Mouse (Mus musculus) lung, postnatal 0 days (tissue): ENCODE results near the gene Ptpn14.

Experiments used
- CTCF ChIP-seq: IDR thresholded peaks from 2 replicates; pipeline ENCODE4 v1.5.1; 2016; ENCODE audit warnings: antibody characterized with exemption, mild to moderate bottlenecking
- EP300 ChIP-seq: IDR thresholded peaks from 2 replicates; pipeline ENCODE4 v1.6.1; 2016; ENCODE audit warnings: antibody characterized with exemption, mild to moderate bottlenecking, control low read depth

DNA sequence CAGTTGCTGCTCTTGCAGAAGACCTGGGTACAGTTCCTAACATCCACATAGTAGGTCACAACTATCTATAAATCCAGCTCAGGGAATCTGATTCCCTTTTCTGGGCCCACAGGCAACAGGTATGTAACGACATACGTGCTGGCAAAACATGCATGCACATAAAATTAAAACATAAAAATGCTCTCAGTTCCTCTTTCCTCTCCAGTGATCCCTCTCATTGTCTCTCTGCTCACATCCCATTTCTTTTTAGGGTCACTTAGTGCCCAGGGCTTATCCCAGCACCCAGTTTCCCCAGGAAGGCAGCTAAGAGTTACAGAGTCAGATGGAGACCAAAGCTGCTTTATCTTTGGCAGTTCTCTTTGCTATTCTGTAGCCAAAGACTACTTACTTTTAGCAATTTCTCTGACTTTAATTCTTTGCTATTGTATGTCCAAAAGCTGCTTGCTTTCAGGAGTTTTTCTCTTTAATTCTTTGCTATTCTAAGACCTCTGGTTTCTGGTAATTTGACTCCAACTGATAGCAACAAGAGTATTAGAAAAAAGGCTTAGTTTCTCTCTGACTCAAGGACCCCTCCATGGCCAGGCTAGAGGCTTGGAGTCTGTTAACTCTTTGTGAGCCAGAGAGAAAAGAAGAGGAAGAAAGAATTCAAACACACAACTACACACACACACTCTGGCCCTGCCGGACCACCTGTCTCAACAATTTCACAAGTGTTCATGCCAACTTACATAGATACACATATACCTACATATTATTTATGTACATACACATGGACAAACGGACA, 38.8 kb upstream of the Ptpn14 start:
- no peak for TF ChIP-seq CTCF
- no peak for TF ChIP-seq EP300
